Mouse (Mus musculus): ENCODE measurements around the gene Wfdc2.
"Not testable (repeated sequence)": the region's sequence is repeated elsewhere in the genome, so short reads cannot be mapped to it uniquely, and the experiment has no call there.

Gene Wfdc2

DNA sequence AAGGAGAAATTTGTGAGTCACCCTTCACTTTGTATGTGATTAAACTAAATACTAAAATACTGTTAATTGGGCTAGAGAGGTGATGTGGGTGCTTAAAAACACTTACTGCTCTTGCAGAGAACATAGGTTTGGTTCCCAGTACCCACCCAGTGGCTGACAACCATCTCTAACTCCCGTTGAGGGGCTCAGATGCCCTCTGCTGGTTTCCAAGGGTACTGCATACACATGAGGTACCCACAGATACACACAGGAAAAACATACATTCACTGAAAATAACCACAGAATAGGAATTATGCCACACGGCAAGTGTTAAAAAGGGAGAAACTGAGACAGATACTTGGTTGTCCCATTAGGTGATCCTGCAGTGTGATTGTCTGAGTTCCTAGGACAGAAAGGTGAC, 4.8 kb downstream of the Wfdc2 start:
- TF ChIP-seq GATA4 (IDR thresholded peaks at IDR 0.05; ENCODE audit: insufficient replicate concordance, low read length) = no peak

- no peak; the same call in 1 of the 2 replicates for TF ChIP-seq GATA4 (IDR thresholded peaks at IDR 0.05; ENCODE audit: insufficient replicate concordance, low read length)
Measured at GRCm38 (mm10) chr2:164567460-164567859, 5.2 kb downstream of the Wfdc2 start.

- not testable (repeated sequence) for TF ChIP-seq GATA4 (IDR thresholded peaks at IDR 0.05; ENCODE audit: insufficient replicate concordance, low read length)
Measured at GRCm38 (mm10) chr2:164573359-164573758, 11.1 kb downstream of the Wfdc2 start, which contains the start of gene Spint3. TSS of gene Spint3 (minus strand) at chr2:164573459.

GRCm38 (mm10) chr2:164585025-164585725, 23.0 kb downstream of the Wfdc2 start, which contains the start of gene Wfdc6a:
TSS of gene Wfdc6a (minus strand) at chr2:164585447.
- TF ChIP-seq GATA4 (IDR thresholded peaks at IDR 0.05; ENCODE audit: insufficient replicate concordance, low read length) = not testable (repeated sequence)

GRCm38 (mm10) chr2:164592014-164592413, 29.8 kb downstream of the Wfdc2 start:
- TF ChIP-seq GATA4 (IDR thresholded peaks at IDR 0.05; ENCODE audit: insufficient replicate concordance, low read length) = no peak

DNA sequence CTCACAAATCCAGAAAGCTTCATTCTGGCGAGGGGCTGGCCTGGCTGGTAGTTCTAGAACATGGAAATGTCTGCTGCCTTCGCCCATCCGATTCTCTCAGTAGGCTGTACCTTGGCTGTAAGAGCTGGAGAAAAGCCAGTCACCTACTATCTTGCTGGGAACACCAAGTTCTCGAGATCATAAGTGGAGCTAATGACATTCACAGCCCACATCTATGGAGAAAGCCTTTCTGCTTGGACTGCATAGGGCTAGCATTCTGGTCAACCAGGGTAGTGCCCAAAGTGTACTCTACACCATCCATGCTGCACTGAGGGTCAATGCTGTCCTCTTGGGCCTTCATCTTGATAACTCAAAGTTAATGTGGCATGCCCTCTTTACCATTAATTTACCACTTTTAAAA, 31.3 kb downstream of the Wfdc2 start, which contains the start of gene Eppin:
Gene Eppin (minus strand): TSS at position 101 of the 400 bp plus-strand sequence.
- no peak for TF ChIP-seq GATA4 (IDR thresholded peaks at IDR 0.05; ENCODE audit: insufficient replicate concordance, low read length)

- TF ChIP-seq GATA4 (IDR thresholded peaks at IDR 0.05; ENCODE audit: insufficient replicate concordance, low read length) = no peak
Measured at GRCm38 (mm10) chr2:164600179-164600578, 38.0 kb downstream of the Wfdc2 start.

DNA sequence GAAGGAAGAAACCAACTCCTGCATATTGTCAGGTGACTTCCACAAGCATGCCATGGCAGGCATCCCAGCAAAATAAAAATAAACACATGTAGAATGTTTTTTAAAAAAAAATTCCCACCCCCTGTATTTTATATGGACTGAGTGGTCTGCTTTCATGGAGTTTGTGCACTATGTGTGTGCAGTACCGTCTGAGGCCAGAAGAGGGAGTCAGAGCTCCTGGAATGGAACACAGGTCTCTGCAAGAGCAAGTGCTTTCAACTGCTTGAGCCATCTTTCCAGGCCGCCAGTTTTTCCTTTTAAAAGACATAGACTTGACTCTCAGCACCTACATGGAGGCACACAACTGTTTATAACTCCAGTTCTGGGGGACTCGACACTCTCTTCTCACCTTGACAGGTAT, 41.3 kb downstream of the Wfdc2 start:
- no peak for TF ChIP-seq GATA4 (IDR thresholded peaks at IDR 0.05; ENCODE audit: insufficient replicate concordance, low read length)

GRCm38 (mm10) chr2:164604411-164604810, 42.2 kb downstream of the Wfdc2 start:
- TF ChIP-seq GATA4 (IDR thresholded peaks at IDR 0.05; ENCODE audit: insufficient replicate concordance, low read length) = no peak

DNA sequence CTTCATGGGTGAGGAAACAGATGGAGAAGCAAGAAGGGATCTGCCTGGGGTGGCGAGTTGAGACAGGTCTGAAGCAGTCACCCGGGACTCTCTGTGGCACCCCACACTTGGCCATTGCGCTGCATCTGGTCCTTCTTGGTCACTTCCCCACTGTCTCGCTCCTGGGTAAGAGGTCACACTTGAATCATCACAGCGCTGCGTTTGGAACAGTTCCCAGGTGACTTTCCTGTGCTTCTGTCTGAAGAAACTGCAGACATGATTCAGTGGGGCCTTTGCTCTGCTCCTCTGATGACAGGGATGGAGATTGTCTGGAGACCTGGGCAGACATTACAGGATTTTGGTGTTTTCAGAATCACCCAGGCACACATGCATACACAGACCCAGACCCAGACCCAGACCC, 46.6 kb downstream of the Wfdc2 start:
- TF ChIP-seq GATA4 (IDR thresholded peaks at IDR 0.05; ENCODE audit: insufficient replicate concordance, low read length) = no peak

GRCm38 (mm10) chr2:164613471-164613870, 51.3 kb downstream of the Wfdc2 start, which contains the start of the genes Wfdc6b and Wfdc8:
TSS of gene Wfdc6b (plus strand) at chr2:164613522.
TSS of gene Wfdc8 (minus strand) at chr2:164613626.
- not testable (repeated sequence) for TF ChIP-seq GATA4 (IDR thresholded peaks at IDR 0.05; ENCODE audit: insufficient replicate concordance, low read length)

DNA sequence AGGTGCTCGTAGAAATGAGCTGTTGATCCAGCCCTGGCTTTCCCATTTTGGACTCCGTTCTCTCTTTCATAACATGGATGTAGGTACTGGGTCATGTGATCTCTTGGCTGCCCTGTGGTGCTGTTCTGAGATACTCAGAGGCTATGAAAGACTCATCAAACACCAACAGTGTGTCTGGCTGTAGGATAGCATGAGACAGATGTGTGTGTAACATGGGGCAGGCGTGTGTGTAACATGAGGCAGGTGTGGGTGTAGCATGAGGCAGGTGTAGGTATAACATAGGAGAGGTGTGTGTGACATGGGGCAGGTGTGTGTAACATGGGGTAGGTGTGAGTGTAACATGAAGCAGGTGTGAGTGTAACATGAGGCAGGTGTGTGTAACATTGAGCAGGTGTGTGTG, 53.2 kb downstream of the Wfdc2 start:
- TF ChIP-seq GATA4 (IDR thresholded peaks at IDR 0.05; ENCODE audit: insufficient replicate concordance, low read length) = no peak
